Mouse (Mus musculus): ENCODE measurements around the gene Rasgrp2. TPM values are rescaled to one million over a fixed set of nuclear protein-coding genes. Genes with fewer than 3 reads are reported as not detected.
A peak's percentile ranks its signal among the peaks of the same experiment; 100 is the strongest.

Rasgrp2 gene
- polyA plus RNA-seq, 1 experiment from 2014 or later = 23.0 TPM

DNA sequence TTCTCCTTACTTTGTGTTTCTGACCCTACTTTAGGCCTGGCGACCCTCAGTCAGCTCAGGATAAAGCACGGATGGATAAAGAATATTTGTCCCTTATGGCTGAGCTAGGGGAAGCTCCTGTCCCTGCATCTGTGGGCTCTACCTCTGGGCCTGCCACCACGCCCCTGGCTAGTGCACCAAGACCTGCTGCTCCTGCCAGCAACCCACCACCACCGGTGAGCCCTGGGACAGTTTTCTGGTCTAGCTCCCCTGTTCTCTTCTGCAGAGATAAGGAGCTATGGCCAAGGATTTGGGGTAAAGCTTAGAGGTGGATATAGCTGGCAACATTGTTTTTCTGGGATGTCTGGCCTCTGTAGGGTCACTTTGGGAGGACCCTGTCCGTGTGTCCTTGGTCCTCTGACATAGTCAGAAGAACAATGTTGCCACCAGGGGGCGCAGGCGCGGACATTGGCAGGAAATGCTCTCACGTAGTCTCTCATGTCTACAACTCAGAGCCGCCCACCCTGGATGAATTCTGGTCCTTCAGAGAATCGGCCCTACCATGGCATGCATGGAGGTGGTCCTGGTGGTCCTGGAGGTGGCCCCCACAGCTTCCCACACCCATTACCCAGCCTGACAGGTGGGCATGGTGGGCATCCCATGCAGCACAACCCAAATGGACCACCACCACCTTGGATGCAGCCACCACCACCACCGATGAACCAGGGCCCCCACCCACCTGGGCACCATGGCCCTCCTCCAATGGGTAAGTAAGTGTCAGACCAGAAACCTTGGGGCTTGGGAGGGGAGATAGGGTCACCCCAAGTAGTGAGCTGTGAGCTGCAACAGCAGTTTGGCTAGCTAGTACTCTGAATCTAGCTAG, 25.4 kb upstream of the Rasgrp2 start:
- peaks cover 96% of the 10 kb centered on the region for H3K36me3 ChIP-seq
- peak; percentile 12; the same call in 1 of the 2 replicates for ATAC-seq (ENCODE audit: low FRiP score)
- H3K9me3 ChIP-seq (replicated peaks) = no peaks in the 10 kb centered on the region
- H3K27me3 ChIP-seq = no peaks in the 10 kb centered on the region
- no peak overlapping the region for H3K27ac ChIP-seq
- no peak overlapping the region for H3K4me2 ChIP-seq (replicated peaks)
- no peak overlapping the region for H3K4me3 ChIP-seq
- H3K4me1 ChIP-seq = 0 out of 2 replicates have a peak, but pooled peaks cover 6% of the 10 kb centered on the region
- no peak overlapping the region for H3K9ac ChIP-seq
- WGBS = 72% methylated on average over 12 of the region's 12 CpGs

DNA sequence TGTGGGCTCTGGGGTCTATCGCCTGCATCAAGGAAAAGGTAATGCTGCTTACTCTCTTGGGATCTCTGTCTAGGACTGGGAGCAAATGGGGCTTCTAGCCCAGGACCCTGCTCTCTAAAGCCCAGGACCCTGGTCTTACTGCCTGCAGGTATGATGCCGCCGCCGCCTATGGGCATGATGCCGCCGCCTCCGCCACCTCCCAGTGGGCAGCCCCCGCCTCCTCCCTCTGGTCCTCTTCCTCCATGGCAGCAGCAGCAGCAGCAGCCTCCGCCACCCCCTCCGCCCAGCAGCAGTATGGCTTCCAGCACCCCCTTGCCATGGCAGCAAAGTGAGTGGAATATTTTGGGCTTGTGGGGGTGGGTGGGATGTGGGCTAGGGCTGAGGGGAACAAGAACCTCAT, 24.6 kb upstream of the Rasgrp2 start:
- H3K27ac ChIP-seq = no peak overlapping the region
- WGBS = 98% methylated on average over 10 of the region's 10 CpGs
- no peak for ATAC-seq (ENCODE audit: low FRiP score)
- 0 out of 2 replicates have a peak, but pooled peaks cover 6% of the 10 kb centered on the region for H3K4me1 ChIP-seq
- H3K36me3 ChIP-seq = peaks cover 96% of the 10 kb centered on the region
- H3K4me3 ChIP-seq = no peak overlapping the region
- H3K9me3 ChIP-seq (replicated peaks) = no peaks in the 10 kb centered on the region
- no peak overlapping the region for H3K4me2 ChIP-seq (replicated peaks)
- no peak overlapping the region for H3K9ac ChIP-seq
- H3K27me3 ChIP-seq = no peaks in the 10 kb centered on the region

DNA sequence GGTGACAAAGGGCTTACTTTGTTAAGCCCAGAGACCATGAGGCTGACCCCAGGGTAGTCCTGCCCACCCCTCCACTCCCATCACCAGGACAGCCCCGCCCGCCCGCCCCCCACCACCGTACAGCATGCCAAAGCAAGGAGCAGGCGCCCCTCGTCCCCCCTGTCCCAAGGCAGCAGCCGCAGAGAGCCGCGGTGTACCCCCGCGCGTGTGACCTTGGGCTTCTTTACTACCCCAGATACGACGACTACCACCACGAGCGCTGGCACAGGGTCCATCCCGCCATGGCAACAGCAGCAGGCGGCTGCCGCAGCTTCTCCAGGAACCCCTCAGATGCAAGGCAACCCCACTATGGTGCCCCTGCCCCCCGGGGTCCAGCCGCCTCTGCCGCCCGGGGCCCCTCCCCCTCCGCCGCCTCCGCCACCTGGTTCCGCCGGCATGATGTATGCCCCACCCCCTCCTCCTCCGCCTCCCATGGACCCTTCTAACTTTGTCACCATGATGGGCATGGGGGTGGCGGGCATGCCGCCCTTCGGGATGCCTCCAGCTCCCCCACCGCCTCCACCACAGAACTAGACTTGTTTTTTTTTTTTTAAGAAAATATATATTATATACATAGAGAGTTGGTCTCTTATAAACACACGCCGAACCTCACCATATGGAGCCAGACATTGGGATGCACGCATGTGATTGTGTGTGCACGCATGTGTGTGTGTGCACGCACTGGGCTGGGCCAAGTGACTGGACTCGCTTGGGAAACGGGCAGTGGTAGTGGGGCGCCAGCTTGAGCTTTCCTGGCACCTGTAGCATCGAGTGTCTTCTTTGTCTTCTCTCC, 23.5 kb upstream of the Rasgrp2 start:
- Histone ChIP-seq H3K27me3 (no peaks in the 10 kb centered on the region), H3K4me2 (replicated peaks) (no peak overlapping the region), H3K9me3 (replicated peaks) (no peaks in the 10 kb centered on the region), H3K36me3 (peaks cover 89% of the 10 kb centered on the region), H3K27ac (no peak overlapping the region), H3K4me3 (no peak overlapping the region), H3K4me1 (0 out of 2 replicates have a peak, but pooled peaks cover 6% of the 10 kb centered on the region), H3K9ac (no peak overlapping the region)
- ATAC-seq (ENCODE audit: low FRiP score) = peak; percentile 19; the same call in 1 of the 2 replicates
- 86% methylated on average over 33 of the region's 42 CpGs for WGBS

DNA sequence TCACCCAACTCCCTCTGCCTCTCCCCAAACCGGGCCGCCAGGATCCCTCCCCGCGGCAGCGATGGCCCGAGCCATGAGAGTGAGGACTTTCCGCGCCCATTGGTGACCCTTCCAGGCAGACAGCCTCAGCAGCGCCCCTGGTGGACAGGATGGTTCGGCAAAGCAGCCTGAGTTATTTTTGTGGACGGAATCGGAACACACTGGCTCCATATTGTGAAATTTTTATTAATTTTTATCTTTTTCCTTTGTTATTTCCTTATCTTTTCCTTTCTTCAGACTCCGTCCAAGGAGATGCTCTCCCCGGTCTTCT, 22.9 kb upstream of the Rasgrp2 start:
- no peak for ATAC-seq (ENCODE audit: low FRiP score)
- Histone ChIP-seq H3K27ac (no peak overlapping the region), H3K4me1 (0 out of 2 replicates have a peak, but pooled peaks cover 6% of the 10 kb centered on the region), H3K4me3 (no peak overlapping the region), H3K9me3 (replicated peaks) (no peaks in the 10 kb centered on the region), H3K36me3 (peaks cover 83% of the 10 kb centered on the region), H3K4me2 (replicated peaks) (no peak overlapping the region), H3K27me3 (no peaks in the 10 kb centered on the region), H3K9ac (no peak overlapping the region)
- WGBS = 70% methylated on average over 14 of the region's 14 CpGs

DNA sequence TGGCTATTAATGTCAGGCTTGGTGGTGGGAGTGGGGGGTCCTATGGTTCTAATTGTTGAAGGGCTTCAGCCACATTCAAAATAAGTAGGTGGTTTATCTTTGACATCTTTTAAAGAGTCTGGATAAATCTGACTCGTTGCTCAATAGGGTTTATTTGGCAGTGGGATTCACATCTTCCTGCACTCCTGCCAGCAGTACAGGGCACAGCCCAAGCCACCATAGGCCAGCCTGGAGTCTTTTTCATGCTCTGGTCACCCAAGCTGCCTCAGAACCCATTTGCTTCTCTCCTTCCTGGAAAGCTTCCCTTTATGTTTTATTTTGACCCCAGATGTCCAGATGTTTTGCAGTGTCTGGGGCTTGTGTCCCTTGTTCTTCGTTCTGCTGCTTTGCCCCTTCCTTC, 22.5 kb upstream of the Rasgrp2 start:
- H3K4me3 ChIP-seq = no peak overlapping the region
- WGBS = 92% methylated on average over 2 of the region's 2 CpGs
- H3K9ac ChIP-seq = no peak overlapping the region
- H3K36me3 ChIP-seq = peaks cover 79% of the 10 kb centered on the region
- no peaks in the 10 kb centered on the region for H3K9me3 ChIP-seq (replicated peaks)
- no peak overlapping the region for H3K4me2 ChIP-seq (replicated peaks)
- H3K27me3 ChIP-seq = no peaks in the 10 kb centered on the region
- no peak for ATAC-seq (ENCODE audit: low FRiP score)
- no peak overlapping the region for H3K27ac ChIP-seq
- H3K4me1 ChIP-seq = 0 out of 2 replicates have a peak, but pooled peaks cover 6% of the 10 kb centered on the region

DNA sequence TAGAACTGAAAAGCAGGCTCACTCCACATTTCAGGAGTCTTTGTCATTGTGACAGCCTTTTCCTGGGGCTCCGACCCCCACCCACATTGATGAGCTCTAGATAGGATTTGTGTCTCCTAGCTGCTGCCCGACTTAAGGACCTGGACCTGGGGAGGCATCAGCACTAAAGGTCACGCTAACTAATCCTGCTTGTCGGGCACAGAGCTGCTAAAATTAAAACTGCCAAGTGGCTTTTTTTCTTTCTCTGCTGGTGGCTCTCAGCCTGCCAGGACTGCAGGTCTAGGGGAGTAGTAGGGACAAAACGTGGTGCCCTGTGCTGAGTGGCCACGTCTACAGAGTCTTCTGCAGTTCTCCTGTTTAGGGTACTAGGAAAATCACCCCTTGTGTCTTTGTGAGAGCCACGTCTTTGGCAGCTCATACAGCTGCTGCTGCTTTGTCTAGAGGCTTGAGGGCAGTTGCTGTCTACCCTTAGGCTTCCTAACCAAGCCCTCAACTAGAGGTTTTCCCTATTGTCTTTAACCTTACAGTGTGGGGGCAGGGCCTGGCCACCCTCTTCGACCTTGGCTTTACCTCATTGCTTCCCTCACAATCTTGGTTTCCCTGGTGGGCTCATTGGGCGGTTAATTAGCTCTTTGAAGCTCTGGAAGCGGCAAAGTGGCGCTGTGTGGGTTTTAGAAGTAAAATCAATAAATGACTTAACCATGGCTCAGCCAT, 21.7 kb upstream of the Rasgrp2 start:
- Histone ChIP-seq H3K9ac (no peak overlapping the region), H3K4me1 (0 out of 2 replicates have a peak, but pooled peaks cover 6% of the 10 kb centered on the region), H3K9me3 (replicated peaks) (no peaks in the 10 kb centered on the region), H3K36me3 (peaks cover 70% of the 10 kb centered on the region), H3K27ac (peak overlapping the region; percentile 52), H3K4me2 (replicated peaks) (no peak overlapping the region), H3K27me3 (no peaks in the 10 kb centered on the region), H3K4me3 (no peak overlapping the region)
- no peak for ATAC-seq (ENCODE audit: low FRiP score)
- 47% methylated on average over 11 of the region's 11 CpGs for WGBS

DNA sequence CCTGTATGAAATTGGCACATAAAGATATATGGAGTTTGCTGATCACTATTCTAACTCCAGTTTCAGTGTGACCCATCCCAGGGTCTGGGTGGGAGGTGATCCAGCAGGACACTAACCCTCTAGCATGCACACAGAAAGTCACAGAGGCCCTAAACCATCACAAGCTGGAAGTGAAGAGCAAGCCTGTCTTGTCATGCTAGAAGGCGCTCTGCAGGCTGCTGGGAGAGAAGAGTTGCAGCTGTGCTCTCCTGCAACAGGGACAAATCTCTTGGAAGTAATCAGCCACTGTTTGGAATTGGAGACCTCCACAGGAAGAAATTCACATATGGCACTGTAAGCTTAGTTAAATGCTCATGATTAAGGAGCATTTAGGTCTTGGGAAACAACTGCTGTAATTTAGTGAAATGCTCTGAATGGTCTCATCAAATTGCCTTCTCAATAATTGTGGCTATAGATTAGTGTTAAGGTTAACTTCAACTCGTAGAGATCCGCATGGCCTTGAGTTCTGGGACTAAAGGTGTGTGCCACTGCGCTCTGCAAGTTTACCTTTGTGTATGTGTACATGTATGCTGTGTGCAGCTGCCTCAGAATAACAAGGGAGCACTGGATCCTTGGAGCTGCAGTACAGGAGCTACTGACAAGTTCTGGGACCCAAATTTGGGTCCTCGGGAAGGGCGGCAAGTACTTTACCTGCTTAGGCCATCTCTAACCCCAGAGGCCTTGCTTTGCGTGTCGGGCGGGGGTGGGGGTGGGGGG, 18.6 kb upstream of the Rasgrp2 start:
- ATAC-seq (ENCODE audit: low FRiP score) = no peak
- Histone ChIP-seq H3K4me1 (peaks cover 21% of the 10 kb centered on the region), H3K4me2 (replicated peaks) (no peak overlapping the region), H3K9me3 (replicated peaks) (no peaks in the 10 kb centered on the region), H3K36me3 (peaks cover 40% of the 10 kb centered on the region), H3K27ac (no peak overlapping the region), H3K4me3 (no peak overlapping the region), H3K9ac (no peak overlapping the region), H3K27me3 (no peaks in the 10 kb centered on the region)
- WGBS = 91% methylated on average over 9 of the region's 9 CpGs

DNA sequence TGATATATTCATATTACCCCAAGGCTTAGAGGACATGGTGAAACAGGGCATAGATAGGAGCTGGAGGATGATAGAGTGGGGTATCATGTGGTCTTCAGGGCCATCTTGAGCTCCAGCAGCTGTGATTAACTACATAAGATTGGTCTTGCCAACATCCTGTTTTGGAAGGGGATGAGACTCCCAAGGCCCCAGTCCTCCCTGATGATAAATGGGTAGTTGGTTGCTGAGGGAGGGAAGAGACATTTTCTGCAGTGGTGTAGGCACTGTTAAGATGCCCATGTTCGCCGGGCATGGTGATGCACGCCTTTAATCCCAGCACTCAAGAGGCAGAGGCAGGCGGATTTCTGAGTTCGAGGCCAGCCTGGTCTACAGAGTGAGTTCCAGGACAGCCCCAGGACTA, 17.9 kb upstream of the Rasgrp2 start:
- Histone ChIP-seq H3K4me3 (no peak overlapping the region), H3K9me3 (replicated peaks) (no peaks in the 10 kb centered on the region), H3K4me1 (peaks cover 21% of the 10 kb centered on the region), H3K9ac (no peak overlapping the region), H3K4me2 (replicated peaks) (no peak overlapping the region), H3K27ac (no peak overlapping the region), H3K27me3 (no peaks in the 10 kb centered on the region), H3K36me3 (peaks cover 34% of the 10 kb centered on the region)
- WGBS = 99% methylated on average over 5 of the region's 5 CpGs
- no peak for ATAC-seq (ENCODE audit: low FRiP score)

DNA sequence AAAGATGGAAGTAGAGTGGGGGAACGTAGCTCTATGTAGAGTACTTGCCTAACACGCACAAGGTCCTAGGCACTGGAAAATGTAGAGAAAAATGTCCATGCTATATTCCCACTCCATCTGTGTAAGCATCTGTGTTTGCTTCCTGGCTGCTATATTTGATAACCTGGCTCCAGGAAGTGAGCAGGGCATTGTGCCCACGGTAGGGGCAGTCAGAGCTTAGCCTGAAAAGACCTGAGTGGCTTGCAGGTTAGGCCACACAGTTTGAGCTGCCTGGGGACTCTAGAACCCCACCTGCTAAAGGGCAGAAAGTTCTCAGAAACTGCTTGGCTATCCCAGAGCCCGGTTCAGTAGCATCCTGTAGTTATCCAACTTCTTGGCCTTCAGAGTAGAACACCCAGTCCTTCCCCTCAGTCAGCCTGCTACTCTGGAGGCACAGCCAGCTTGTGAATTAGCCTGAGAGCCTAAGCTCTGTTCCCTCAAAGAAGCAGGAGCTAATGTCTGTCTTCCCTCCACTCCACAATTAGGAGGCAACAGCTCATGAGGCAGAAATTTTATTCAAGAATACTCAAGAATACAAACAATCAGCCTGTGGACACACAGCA, 16.7 kb upstream of the Rasgrp2 start:
- no peak for ATAC-seq (ENCODE audit: low FRiP score)
- H3K4me2 ChIP-seq (replicated peaks) = no peak overlapping the region
- no peaks in the 10 kb centered on the region for H3K27me3 ChIP-seq
- no peak overlapping the region for H3K27ac ChIP-seq
- peaks cover 22% of the 10 kb centered on the region for H3K36me3 ChIP-seq
- WGBS = 84% methylated on average over 4 of the region's 4 CpGs
- H3K9ac ChIP-seq = no peak overlapping the region
- peaks cover 19% of the 10 kb centered on the region for H3K4me1 ChIP-seq
- no peaks in the 10 kb centered on the region for H3K9me3 ChIP-seq (replicated peaks)
- no peak overlapping the region for H3K4me3 ChIP-seq

DNA sequence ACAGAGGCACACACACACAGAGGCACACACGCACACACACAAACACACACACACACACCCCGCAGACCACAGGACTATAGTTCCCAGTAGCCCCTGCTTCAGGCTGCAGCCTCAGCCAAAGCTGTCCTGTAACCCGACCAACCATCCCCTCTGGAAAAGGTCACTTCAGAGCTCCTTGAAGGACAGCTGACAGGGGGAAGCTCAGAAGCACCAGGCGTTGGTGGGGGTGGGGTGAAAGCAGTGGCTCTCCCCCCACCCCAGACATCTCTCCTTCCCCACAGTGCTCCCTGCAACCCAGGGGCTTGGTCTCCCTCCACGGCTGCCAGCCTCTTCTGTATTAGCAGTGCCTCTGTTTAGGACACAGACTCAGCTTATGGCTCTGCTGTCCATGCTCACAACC, 15.7 kb upstream of the Rasgrp2 start:
- no peaks in the 10 kb centered on the region for H3K9me3 ChIP-seq (replicated peaks)
- H3K9ac ChIP-seq = 0 out of 2 replicates have a peak overlapping the region, but pooled peaks have one; percentile 8
- ATAC-seq (ENCODE audit: low FRiP score) = no peak
- H3K36me3 ChIP-seq = peaks cover 11% of the 10 kb centered on the region
- H3K27ac ChIP-seq = peak overlapping the region; percentile 35; the same call in 1 of the 2 replicates
- peaks cover 15% of the 10 kb centered on the region for H3K4me1 ChIP-seq
- H3K4me2 ChIP-seq (replicated peaks) = no peak overlapping the region
- no peak overlapping the region for H3K4me3 ChIP-seq
- H3K27me3 ChIP-seq = 0 out of 2 replicates have a peak, but pooled peaks cover 4% of the 10 kb centered on the region
- WGBS = 43% methylated on average over 5 of the region's 5 CpGs

DNA sequence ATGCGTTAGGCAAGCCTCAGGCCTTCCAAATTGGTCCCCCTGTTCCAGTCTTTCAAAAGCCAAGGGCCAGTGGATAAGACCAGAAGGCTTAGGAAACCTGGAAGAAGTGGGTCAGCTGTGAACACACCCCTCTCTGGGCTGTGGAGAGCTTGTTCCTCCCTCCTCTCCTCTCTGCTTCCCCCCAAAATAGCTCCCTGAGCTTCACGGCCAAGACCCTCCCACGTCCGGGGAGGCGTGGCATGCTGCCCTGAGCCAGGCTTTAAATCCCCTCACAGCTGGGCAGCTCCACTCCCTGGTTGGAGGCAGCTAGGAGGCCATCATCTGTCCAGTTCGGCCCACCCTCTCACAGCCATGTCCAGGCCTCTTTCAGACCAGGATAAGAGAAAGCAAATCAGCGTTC, 15.0 kb upstream of the Rasgrp2 start, which contains the start of gene Pygm:
Gene Pygm, plus strand, starts transcription at position 272 of the 400 bp plus-strand sequence.
- 26% methylated on average over 7 of the region's 7 CpGs for WGBS
- Histone ChIP-seq H3K27ac (peak within 1 kb of the TSS; percentile 35; the same call in 1 of the 2 replicates), H3K4me2 (replicated peaks) (no peak within 1 kb of the TSS), H3K9me3 (replicated peaks) (no peaks in the 10 kb centered on the region), H3K9ac (0 out of 2 replicates have a peak within 1 kb of the TSS, but pooled peaks have one; percentile 8), H3K4me3 (no peak within 1 kb of the TSS), H3K4me1 (peaks cover 15% of the 10 kb centered on the region), H3K36me3 (peaks cover 5% of the 10 kb centered on the region; the same call in 1 of the 2 replicates), H3K27me3 (0 out of 2 replicates have a peak, but pooled peaks cover 4% of the 10 kb centered on the region)
- no peak for ATAC-seq (ENCODE audit: low FRiP score)
